Mouse (Mus musculus) adrenal gland, adult (tissue): Measurements from ENCODE around the gene Pex5.

Source experiments
- DNase-seq, 2 experiments: peaks; one replicate each; pipeline ENCODE4 v3.0.0; 2022 to 2023; ENCODE audit warnings: low spot score in 1 of 2; ENCODE audit not compliant: inconsistent age in 2 of 2

Pex5 gene

GRCm38 (mm10) chr6:124374683-124375082 lies 40.2 kb downstream of the Pex5 start:
- DNase-seq, result no peak

GRCm38 (mm10) chr6:124373584-124374206 lies 41.2 kb downstream of the Pex5 start:
- no peak for DNase-seq

- DNase-seq, result no peak
These were observed 50.5 kb downstream of the Pex5 start for GRCm38 (mm10) chr6:124364328-124364727.

- DNase-seq, result no peak
These were observed 54.3 kb downstream of the Pex5 start for GRCm38 (mm10) chr6:124360549-124360948.

- DNase-seq, result no peak
These were observed 55.9 kb downstream of the Pex5 start for GRCm38 (mm10) chr6:124358953-124359352.

- DNase-seq, result no peak
These were observed 61.6 kb downstream of the Pex5 start for GRCm38 (mm10) chr6:124353246-124353645.
